Mouse (Mus musculus): ENCODE measurements around the gene Ube2j2.

GRCm38 (mm10) chr4:155992241-155992905 is 48.7 kb downstream of the Ube2j2 start, which contains the start of the genes B3galt6 and Sdf4:
- peak; percentile 96 for TF ChIP-seq CTCF (IDR thresholded peaks at IDR 0.05; ENCODE audit: insufficient read depth, low read depth, low read length)
- peak; percentile 78 for TF ChIP-seq POLR2A (IDR thresholded peaks at IDR 0.05; ENCODE audit: insufficient read depth, low read depth, low read length)
